Mouse (Mus musculus) kidney, embryonic 14.5 days (tissue): ENCODE data around the gene Akap6. TPM values are rescaled to one million over a fixed set of nuclear protein-coding genes. Genes with fewer than 3 reads are reported as not detected.

ENCODE experiments used
- ATAC-seq: fragments of 200-750 bp; cut with Nextera tagmentation; 2 replicates; pipeline ENCODE4 v1.8.0; 2017; ENCODE audit warnings: moderate number of reproducible peaks, mild to moderate bottlenecking, moderate TSS enrichment, moderate library complexity; ENCODE audit not compliant: low FRiP score, low TSS enrichment
- H3K27ac ChIP-seq: fragments of 300-500 bp; sonication (generic); 2 replicates; pipeline ENCODE4 v1.5.1; 2014; ENCODE audit warnings: low read depth, mild to moderate bottlenecking, low read length, moderate library complexity, mixed read lengths
- H3K27me3 ChIP-seq: fragments of 300-500 bp; sonication (generic); 2 replicates; pipeline ENCODE4 v1.6.1; 2014; ENCODE audit warnings: mild to moderate bottlenecking, low read length; ENCODE audit not compliant: control insufficient read depth, insufficient read depth
- H3K36me3 ChIP-seq: fragments of 300-500 bp; sonication (generic); 2 replicates; pipeline ENCODE4 v1.6.1; 2014; ENCODE audit warnings: low read length, mixed read lengths; ENCODE audit not compliant: control insufficient read depth, insufficient read depth
- H3K4me1 ChIP-seq: fragments of 300-500 bp; sonication (generic); 2 replicates; pipeline ENCODE4 v1.6.1; 2014; ENCODE audit warnings: low read length, mixed read lengths; ENCODE audit not compliant: control insufficient read depth, insufficient read depth
- H3K4me2 ChIP-seq: fragments of 300-500 bp; sonication (generic); replicated peaks from 2 replicates; pipeline ENCODE4 v1.6.1; 2014; ENCODE audit warnings: low read depth, mild to moderate bottlenecking, low read length
- H3K4me3 ChIP-seq: fragments of 300-500 bp; sonication (generic); 2 replicates; pipeline ENCODE4 v1.5.1; 2014; ENCODE audit warnings: mild to moderate bottlenecking, low read length
- H3K9ac ChIP-seq: fragments of 300-500 bp; sonication (generic); 2 replicates; pipeline ENCODE4 v1.6.1; 2014; ENCODE audit warnings: low read depth, mild to moderate bottlenecking, low read length, moderate library complexity
- H3K9me3 ChIP-seq: fragments of 300-500 bp; sonication (generic); 2 replicates; pipeline ENCODE4 v1.6.1; 2016; ENCODE audit warnings: low read length; ENCODE audit not compliant: control insufficient read depth
- WGBS: fragments of 180-500 bp; shearing (Covaris S2); extraction: QIAGEN DNeasy Blood & Tissue Kit; methylation state at CpG from one replicate; pipeline ENCODE4 v1.1.7; 2014; 5-methylcytosine and 5-hydroxymethylcytosine counted together
- polyA plus RNA-seq: library from polyadenylated mRNA; unstranded; fragments of >200 nt; fragmentation: Nextera tagmentation; extraction: Ambion mirVana; gene quantifications from 2 replicates; pipeline ENCODE4 v1.2.1, GENCODE M21; 2014

Akap6 gene
- polyA plus RNA-seq, 1 experiment from 2014 or later: 0.18 TPM

GRCm38 (mm10) chr12:53191435-53191834, 492.3 kb downstream of the Akap6 start:
- WGBS: 89% methylated on average over 7 of the region's 7 CpGs
- no peaks in the 10 kb centered on the region for H3K4me1 ChIP-seq
- no peak overlapping the region for H3K4me2 ChIP-seq
- H3K27ac ChIP-seq: no peak overlapping the region
- no peaks in the 10 kb centered on the region for H3K36me3 ChIP-seq
- H3K9ac ChIP-seq: no peak overlapping the region
- no peak overlapping the region for H3K4me3 ChIP-seq
- H3K27me3 ChIP-seq: no peaks in the 10 kb centered on the region
- ATAC-seq: no peak
- no peaks in the 10 kb centered on the region for H3K9me3 ChIP-seq

- Histone ChIP-seq H3K9me3 (no peaks in the 10 kb centered on the region), H3K36me3 (no peaks in the 10 kb centered on the region), H3K9ac (no peak overlapping the region), H3K4me1 (no peaks in the 10 kb centered on the region), H3K4me2 (no peak overlapping the region), H3K27me3 (no peaks in the 10 kb centered on the region), H3K27ac (no peak overlapping the region), H3K4me3 (no peak overlapping the region)
- WGBS: 75% methylated on average over 5 of the region's 5 CpGs
- ATAC-seq: no peak
Measured at GRCm38 (mm10) chr12:53193664-53194063, 494.5 kb downstream of the Akap6 start.

Other genes with a start within 250 kb of the Akap6 start
- 55.9 and 56.3 TPM in 2 replicates for gene Arhgap5, start 195.4 kb upstream of the Akap6 start, polyA plus RNA-seq